Mouse (Mus musculus): Measurements from ENCODE around the gene Hcrtr1.

Hcrtr1 gene

GRCm38 (mm10) chr4:130167814-130168213 lies 28.7 kb upstream of the Hcrtr1 start:
- DNase-seq = peak; percentile 35

GRCm38 (mm10) chr4:130167321-130167720 lies 28.2 kb upstream of the Hcrtr1 start:
- peak; percentile 31 for DNase-seq

- peak; percentile 22 for DNase-seq
Observed at GRCm38 (mm10) chr4:130166592-130166991, 27.4 kb upstream of the Hcrtr1 start.

- no peak for DNase-seq
Observed at GRCm38 (mm10) chr4:130166061-130166460, 26.9 kb upstream of the Hcrtr1 start.

GRCm38 (mm10) chr4:130164121-130164520 lies 25.0 kb upstream of the Hcrtr1 start:
- no peak for DNase-seq

GRCm38 (mm10) chr4:130163391-130163861 lies 24.3 kb upstream of the Hcrtr1 start:
- DNase-seq = peak; percentile 75

- DNase-seq = no peak
Observed at GRCm38 (mm10) chr4:130161349-130161748, 22.2 kb upstream of the Hcrtr1 start.

GRCm38 (mm10) chr4:130156812-130157371 lies 17.7 kb upstream of the Hcrtr1 start:
- no peak for DNase-seq

- DNase-seq = no peak
Observed at GRCm38 (mm10) chr4:130154250-130154649, 15.1 kb upstream of the Hcrtr1 start.

- DNase-seq = no peak
Observed at GRCm38 (mm10) chr4:130148405-130148804, 9.2 kb upstream of the Hcrtr1 start.

- DNase-seq = no peak
Observed at GRCm38 (mm10) chr4:130141786-130142185, 2.6 kb upstream of the Hcrtr1 start.

- no peak for DNase-seq
Observed at GRCm38 (mm10) chr4:130140992-130141402, 1.8 kb upstream of the Hcrtr1 start.

GRCm38 (mm10) chr4:130138441-130139213 lies 532 bp downstream of the Hcrtr1 start:
- peak; percentile 50 for DNase-seq

- DNase-seq = no peak
Observed at GRCm38 (mm10) chr4:130133399-130133798, 5.8 kb downstream of the Hcrtr1 start.

GRCm38 (mm10) chr4:130131448-130132105 lies 7.6 kb downstream of the Hcrtr1 start:
- no peak for DNase-seq

GRCm38 (mm10) chr4:130130641-130131350 lies 8.4 kb downstream of the Hcrtr1 start:
- DNase-seq = peak; percentile 85

GRCm38 (mm10) chr4:130130082-130130481 lies 9.1 kb downstream of the Hcrtr1 start:
- peak; percentile 63 for DNase-seq

GRCm38 (mm10) chr4:130128907-130129306 lies 10.3 kb downstream of the Hcrtr1 start:
- DNase-seq = no peak

GRCm38 (mm10) chr4:130125935-130126334 lies 13.2 kb downstream of the Hcrtr1 start:
- DNase-seq = no peak

- no peak for DNase-seq
Observed at GRCm38 (mm10) chr4:130125164-130125563, 14.0 kb downstream of the Hcrtr1 start.

GRCm38 (mm10) chr4:130124110-130124509 lies 15.0 kb downstream of the Hcrtr1 start:
- no peak for DNase-seq

GRCm38 (mm10) chr4:130123020-130123419 lies 16.1 kb downstream of the Hcrtr1 start:
- no peak for DNase-seq

- DNase-seq = no peak
Observed at GRCm38 (mm10) chr4:130121560-130121959, 17.6 kb downstream of the Hcrtr1 start.

All from kidney, adult 11 months (tissue).